Mouse (Mus musculus): ENCODE measurements around the gene Trim71. TPM values are rescaled to one million over a fixed set of nuclear protein-coding genes. Genes with fewer than 3 reads are reported as not detected.

The Trim71 gene
- polyA plus RNA-seq, 1 experiment from 2014 or later, result 0.03 TPM

- no peaks in the 10 kb centered on the region for H3K36me3 ChIP-seq (ENCODE audit: control insufficient read depth, insufficient read depth)
- no peak overlapping the region for H3K4me2 ChIP-seq (ENCODE audit: low read depth, low read length)
- H3K27me3 ChIP-seq (ENCODE audit: control insufficient read depth, insufficient read depth, low read length), result no peaks in the 10 kb centered on the region
- no peak for ATAC-seq (replicated peaks; ENCODE audit: extremely low read depth, insufficient read depth, low FRiP score)
- no peak overlapping the region for H3K9ac ChIP-seq (ENCODE audit: low read length)
- H3K4me3 ChIP-seq (ENCODE audit: low read length), result no peak overlapping the region
- H3K4me1 ChIP-seq (ENCODE audit: control insufficient read depth, insufficient read depth, low read length), result peaks cover 9% of the 10 kb centered on the region
- no peaks in the 10 kb centered on the region for H3K9me3 ChIP-seq (replicated peaks; ENCODE audit: control insufficient read depth, low read length)
- no peak overlapping the region for H3K27ac ChIP-seq (ENCODE audit: low read length)
- 78% methylated on average over 9 of the region's 9 CpGs for WGBS
Measured at GRCm38 (mm10) chr9:114534747-114535517, 29.2 kb downstream of the Trim71 start.

- no peaks in the 10 kb centered on the region for H3K36me3 ChIP-seq (ENCODE audit: control insufficient read depth, insufficient read depth)
- H3K4me2 ChIP-seq (ENCODE audit: low read depth, low read length), result no peak overlapping the region
- no peak overlapping the region for H3K9ac ChIP-seq (ENCODE audit: low read length)
- WGBS, result 51% methylated on average over 4 of the region's 4 CpGs
- ATAC-seq (replicated peaks; ENCODE audit: extremely low read depth, insufficient read depth, low FRiP score), result no peak
- H3K4me3 ChIP-seq (ENCODE audit: low read length), result no peak overlapping the region
- H3K9me3 ChIP-seq (replicated peaks; ENCODE audit: control insufficient read depth, low read length), result no peaks in the 10 kb centered on the region
- peaks cover 9% of the 10 kb centered on the region for H3K4me1 ChIP-seq (ENCODE audit: control insufficient read depth, insufficient read depth, low read length)
- H3K27me3 ChIP-seq (ENCODE audit: control insufficient read depth, insufficient read depth, low read length), result no peaks in the 10 kb centered on the region
- H3K27ac ChIP-seq (ENCODE audit: low read length), result no peak overlapping the region
Measured at GRCm38 (mm10) chr9:114533848-114534247, 30.3 kb downstream of the Trim71 start.

GRCm38 (mm10) chr9:114531276-114531675, 32.9 kb downstream of the Trim71 start:
- Histone ChIP-seq H3K9me3 (replicated peaks; ENCODE audit: control insufficient read depth, low read length) (no peaks in the 10 kb centered on the region), H3K27me3 (ENCODE audit: control insufficient read depth, insufficient read depth, low read length) (no peaks in the 10 kb centered on the region), H3K4me1 (ENCODE audit: control insufficient read depth, insufficient read depth, low read length) (peaks cover 21% of the 10 kb centered on the region), H3K4me2 (ENCODE audit: low read depth, low read length) (no peak overlapping the region), H3K4me3 (ENCODE audit: low read length) (no peak overlapping the region), H3K36me3 (ENCODE audit: control insufficient read depth, insufficient read depth) (no peaks in the 10 kb centered on the region), H3K9ac (ENCODE audit: low read length) (no peak overlapping the region), H3K27ac (ENCODE audit: low read length) (no peak overlapping the region)
- no peak for ATAC-seq (replicated peaks; ENCODE audit: extremely low read depth, insufficient read depth, low FRiP score)
- WGBS, result 60% methylated on average over 11 of the region's 11 CpGs

- H3K27me3 ChIP-seq (ENCODE audit: control insufficient read depth, insufficient read depth, low read length), result no peaks in the 10 kb centered on the region
- H3K9me3 ChIP-seq (replicated peaks; ENCODE audit: control insufficient read depth, low read length), result no peaks in the 10 kb centered on the region
- H3K4me2 ChIP-seq (ENCODE audit: low read depth, low read length), result no peak overlapping the region
- H3K4me3 ChIP-seq (ENCODE audit: low read length), result no peak overlapping the region
- peaks cover 26% of the 10 kb centered on the region for H3K4me1 ChIP-seq (ENCODE audit: control insufficient read depth, insufficient read depth, low read length)
- no peak for ATAC-seq (replicated peaks; ENCODE audit: extremely low read depth, insufficient read depth, low FRiP score)
- H3K9ac ChIP-seq (ENCODE audit: low read length), result no peak overlapping the region
- no peak overlapping the region; the same call in 1 of the 2 replicates for H3K27ac ChIP-seq (ENCODE audit: low read length)
- WGBS, result 32% methylated on average over 9 of the region's 9 CpGs
- H3K36me3 ChIP-seq (ENCODE audit: control insufficient read depth, insufficient read depth), result no peaks in the 10 kb centered on the region
Measured at GRCm38 (mm10) chr9:114528680-114529048, 35.5 kb downstream of the Trim71 start.

- Histone ChIP-seq H3K4me3 (ENCODE audit: low read length) (no peak overlapping the region), H3K4me1 (ENCODE audit: control insufficient read depth, insufficient read depth, low read length) (peaks cover 26% of the 10 kb centered on the region), H3K36me3 (ENCODE audit: control insufficient read depth, insufficient read depth) (no peaks in the 10 kb centered on the region), H3K27me3 (ENCODE audit: control insufficient read depth, insufficient read depth, low read length) (no peaks in the 10 kb centered on the region), H3K27ac (ENCODE audit: low read length) (no peak overlapping the region; the same call in 1 of the 2 replicates), H3K4me2 (ENCODE audit: low read depth, low read length) (peak overlapping the region; percentile 43; the same call in 1 of the 2 replicates), H3K9me3 (replicated peaks; ENCODE audit: control insufficient read depth, low read length) (no peaks in the 10 kb centered on the region), H3K9ac (ENCODE audit: low read length) (no peak overlapping the region)
- WGBS, result 17% methylated on average over 17 of the region's 17 CpGs
- 0 out of 2 replicates have a peak, but pooled peaks have one; percentile 23 for ATAC-seq (replicated peaks; ENCODE audit: extremely low read depth, insufficient read depth, low FRiP score)
Measured at GRCm38 (mm10) chr9:114527992-114528679, 36.0 kb downstream of the Trim71 start.

GRCm38 (mm10) chr9:114527085-114527484, 37.1 kb downstream of the Trim71 start:
- 0 out of 2 replicates have a peak, but pooled peaks have one; percentile 52 for ATAC-seq (replicated peaks; ENCODE audit: extremely low read depth, insufficient read depth, low FRiP score)
- 7% methylated on average over 16 of the region's 16 CpGs for WGBS
- no peaks in the 10 kb centered on the region for H3K36me3 ChIP-seq (ENCODE audit: control insufficient read depth, insufficient read depth)

GRCm38 (mm10) chr9:114526581-114526980, 37.6 kb downstream of the Trim71 start:
- Histone ChIP-seq H3K4me2 (ENCODE audit: low read depth, low read length) (peak overlapping the region; percentile 56), H3K27ac (ENCODE audit: low read length) (no peak overlapping the region), H3K4me1 (ENCODE audit: control insufficient read depth, insufficient read depth, low read length) (peaks cover 26% of the 10 kb centered on the region), H3K36me3 (ENCODE audit: control insufficient read depth, insufficient read depth) (no peaks in the 10 kb centered on the region), H3K27me3 (ENCODE audit: control insufficient read depth, insufficient read depth, low read length) (no peaks in the 10 kb centered on the region), H3K9me3 (replicated peaks; ENCODE audit: control insufficient read depth, low read length) (no peaks in the 10 kb centered on the region), H3K4me3 (ENCODE audit: low read length) (peak overlapping the region; percentile 34), H3K9ac (ENCODE audit: low read length) (peak overlapping the region; percentile 47; the same call in 1 of the 2 replicates)
- WGBS, result 25% methylated on average over 8 of the region's 8 CpGs
- ATAC-seq (replicated peaks; ENCODE audit: extremely low read depth, insufficient read depth, low FRiP score), result no peak

More at GRCm38 (mm10) chr9:114527085-114527484, 37.1 kb downstream of the Trim71 start:
- Histone ChIP-seq H3K9ac (ENCODE audit: low read length) (peak overlapping the region; percentile 47; the same call in 1 of the 2 replicates), H3K27me3 (ENCODE audit: control insufficient read depth, insufficient read depth, low read length) (no peaks in the 10 kb centered on the region), H3K27ac (ENCODE audit: low read length) (no peak overlapping the region), H3K4me1 (ENCODE audit: control insufficient read depth, insufficient read depth, low read length) (peaks cover 26% of the 10 kb centered on the region), H3K4me2 (ENCODE audit: low read depth, low read length) (peak overlapping the region; percentile 56), H3K4me3 (ENCODE audit: low read length) (peak overlapping the region; percentile 34), H3K9me3 (replicated peaks; ENCODE audit: control insufficient read depth, low read length) (no peaks in the 10 kb centered on the region)

- H3K9ac ChIP-seq (ENCODE audit: low read length), result no peak overlapping the region
- H3K36me3 ChIP-seq (ENCODE audit: control insufficient read depth, insufficient read depth), result no peaks in the 10 kb centered on the region
- no peaks in the 10 kb centered on the region for H3K9me3 ChIP-seq (replicated peaks; ENCODE audit: control insufficient read depth, low read length)
- H3K4me3 ChIP-seq (ENCODE audit: low read length), result no peak overlapping the region
- H3K27me3 ChIP-seq (ENCODE audit: control insufficient read depth, insufficient read depth, low read length), result no peaks in the 10 kb centered on the region
- H3K4me1 ChIP-seq (ENCODE audit: control insufficient read depth, insufficient read depth, low read length), result peaks cover 26% of the 10 kb centered on the region
- no peak overlapping the region for H3K27ac ChIP-seq (ENCODE audit: low read length)
- H3K4me2 ChIP-seq (ENCODE audit: low read depth, low read length), result no peak overlapping the region
- WGBS, result 21% methylated on average over 8 of the region's 8 CpGs
- no peak for ATAC-seq (replicated peaks; ENCODE audit: extremely low read depth, insufficient read depth, low FRiP score)
Measured at GRCm38 (mm10) chr9:114525891-114526290, 38.3 kb downstream of the Trim71 start.

GRCm38 (mm10) chr9:114525073-114525633, 39.0 kb downstream of the Trim71 start:
- no peak overlapping the region for H3K9ac ChIP-seq (ENCODE audit: low read length)
- no peak overlapping the region for H3K4me3 ChIP-seq (ENCODE audit: low read length)
- H3K4me1 ChIP-seq (ENCODE audit: control insufficient read depth, insufficient read depth, low read length), result peaks cover 26% of the 10 kb centered on the region
- WGBS, result 88% methylated on average over 13 of the region's 15 CpGs
- H3K4me2 ChIP-seq (ENCODE audit: low read depth, low read length), result no peak overlapping the region
- H3K27me3 ChIP-seq (ENCODE audit: control insufficient read depth, insufficient read depth, low read length), result no peaks in the 10 kb centered on the region
- no peaks in the 10 kb centered on the region for H3K9me3 ChIP-seq (replicated peaks; ENCODE audit: control insufficient read depth, low read length)
- ATAC-seq (replicated peaks; ENCODE audit: extremely low read depth, insufficient read depth, low FRiP score), result no peak
- no peak overlapping the region for H3K27ac ChIP-seq (ENCODE audit: low read length)
- no peaks in the 10 kb centered on the region for H3K36me3 ChIP-seq (ENCODE audit: control insufficient read depth, insufficient read depth)

All from heart, embryonic 16.5 days (tissue).